Mouse (Mus musculus) forebrain, postnatal 0 days (tissue): Measurements from ENCODE around the gene Gm49368. TPM values are rescaled to one million over a fixed set of nuclear protein-coding genes. Genes with fewer than 3 reads are reported as not detected.

Experiments used
- ATAC-seq: fragments of 200-750 bp; cut with Nextera tagmentation; 2 replicates; pipeline ENCODE4 v1.8.0; 2017; ENCODE audit warnings: mild to moderate bottlenecking, moderate library complexity
- DNase-seq: peaks from one replicate; pipeline ENCODE4 v3.0.0-alpha.2; 2015
- H3K27ac ChIP-seq: fragments of 300-500 bp; sonication (generic); 2 replicates; pipeline ENCODE4 v1.5.1; 2014; ENCODE audit warnings: low read depth, mild to moderate bottlenecking, antibody characterized with exemption, low read length, moderate library complexity, mixed read lengths
- H3K27me3 ChIP-seq: fragments of 300-500 bp; sonication (generic); 2 replicates; pipeline ENCODE4 v1.6.1; 2014; ENCODE audit warnings: mild to moderate bottlenecking, low read length, mixed read lengths; ENCODE audit not compliant: insufficient read depth
- H3K36me3 ChIP-seq: fragments of 300-500 bp; sonication (generic); 2 replicates; pipeline ENCODE4 v1.6.1; 2014; ENCODE audit warnings: mild to moderate bottlenecking, moderate library complexity; ENCODE audit not compliant: insufficient read depth
- H3K4me1 ChIP-seq: fragments of 300-500 bp; sonication (generic); 2 replicates; pipeline ENCODE4 v1.6.1; 2014; ENCODE audit warnings: antibody characterized with exemption; ENCODE audit not compliant: insufficient read depth
- H3K4me2 ChIP-seq: fragments of 300-500 bp; sonication (generic); 2 replicates; pipeline ENCODE4 v1.6.1; 2014; ENCODE audit warnings: low read depth, mild to moderate bottlenecking, moderate library complexity
- H3K4me3 ChIP-seq: fragments of 300-500 bp; sonication (generic); 2 replicates; pipeline ENCODE4 v1.5.1; 2014; ENCODE audit warnings: low read depth, low read length, mixed read lengths
- H3K9ac ChIP-seq: fragments of 300-500 bp; sonication (generic); 2 replicates; pipeline ENCODE4 v1.6.1; 2014; ENCODE audit warnings: mild to moderate bottlenecking
- H3K9me3 ChIP-seq: fragments of 300-500 bp; sonication (generic); 2 replicates; pipeline ENCODE4 v1.6.1; 2016; ENCODE audit warnings: low read length
- CTCF ChIP-seq: sonication (generic); IDR thresholded peaks from 2 replicates; pipeline ENCODE4 v1.5.1; 2016; ENCODE audit warnings: antibody characterized with exemption, control low read depth, low read depth
- WGBS: fragments of 180-500 bp; shearing (Covaris S2); extraction: QIAGEN DNeasy Blood & Tissue Kit; methylation state at CpG from one replicate; pipeline ENCODE4 v1.1.7; 2014; 5-methylcytosine and 5-hydroxymethylcytosine counted together
- polyA plus RNA-seq: library from polyadenylated mRNA; unstranded; fragments of >200 nt; fragmentation: Nextera tagmentation; extraction: Ambion mirVana; gene quantifications from 2 replicates; pipeline ENCODE4 v1.2.1, GENCODE M21; 2015
- total RNA-seq: library from RNA; depleted of rRNA; stranded (reverse); fragments of >200 nt; gene quantifications from 2 replicates; pipeline ENCODE4 v1.2.3, GENCODE M21; 2014

Gm49368 gene
- total and polyA plus RNA-seq, 2 experiments from 2014 or later = not detected

DNA sequence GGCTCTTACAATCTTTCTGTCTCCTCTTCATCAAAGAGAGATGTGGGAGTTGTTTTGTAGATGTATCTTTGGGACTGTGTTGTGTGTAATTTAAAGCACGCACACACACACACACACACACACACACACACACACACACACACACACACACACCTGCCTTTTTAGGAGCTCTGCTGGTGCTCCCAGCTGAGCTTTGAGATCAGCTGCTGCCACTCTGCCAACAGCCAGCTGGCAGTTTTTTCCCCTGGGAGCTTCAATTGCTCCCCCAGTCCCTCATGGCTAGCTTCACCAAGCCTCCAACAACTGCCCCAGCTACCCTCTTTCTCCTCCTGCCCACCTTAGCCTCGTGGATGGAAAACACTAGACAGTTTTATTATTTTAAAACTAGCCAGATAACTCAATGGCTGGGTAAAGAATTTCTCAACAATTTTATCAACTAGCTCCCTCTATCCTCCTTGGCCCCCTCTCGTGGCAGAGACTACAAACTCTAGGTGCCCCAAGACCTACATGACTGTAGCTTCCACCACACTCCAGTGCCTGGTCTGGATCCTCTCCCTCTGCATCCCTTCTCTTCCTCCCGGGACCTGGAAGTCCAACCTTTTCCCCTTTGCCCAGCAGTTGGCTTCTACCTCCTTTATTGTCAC lies 18.2 kb upstream of the Gm49368 start:
- no peak for ATAC-seq
- 69% methylated on average over 4 of the region's 4 CpGs for WGBS

DNA sequence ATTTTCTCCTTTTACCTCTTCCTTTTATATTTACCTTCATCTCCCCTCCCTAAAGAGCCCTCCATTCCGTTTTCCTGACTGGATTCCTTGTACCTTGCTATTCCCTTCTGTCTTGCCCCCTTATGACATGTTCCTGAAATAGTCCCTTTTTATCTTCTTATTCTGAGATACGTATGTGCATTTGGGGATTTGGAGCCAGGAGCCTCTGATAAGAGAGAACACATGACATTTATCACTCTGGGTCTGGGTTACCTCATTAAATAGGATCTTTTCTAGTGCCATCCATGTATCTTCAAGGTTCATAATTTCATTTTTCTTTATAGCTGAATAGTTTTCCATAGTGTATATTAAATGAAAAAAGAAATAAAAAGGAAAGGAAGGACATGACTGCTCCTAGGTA lies 16.8 kb upstream of the Gm49368 start:
- H3K36me3 ChIP-seq = no peaks in the 10 kb centered on the region
- WGBS = 66% methylated on average over 2 of the region's 2 CpGs
- no peak overlapping the region for H3K27ac ChIP-seq
- no peak overlapping the region for H3K4me2 ChIP-seq
- ATAC-seq (no peak), DNase-seq (no peak)
- no peaks in the 10 kb centered on the region for H3K9me3 ChIP-seq
- H3K9ac ChIP-seq = no peak overlapping the region
- no peaks in the 10 kb centered on the region for H3K4me1 ChIP-seq
- no peak for TF ChIP-seq CTCF
- no peak overlapping the region for H3K4me3 ChIP-seq
- H3K27me3 ChIP-seq = no peaks in the 10 kb centered on the region

More for the DNA sequence above, 18.2 kb upstream of the Gm49368 start:
- no peaks in the 10 kb centered on the region for H3K4me1 ChIP-seq
- DNase-seq = no peak
- H3K9me3 ChIP-seq = no peaks in the 10 kb centered on the region
- H3K9ac ChIP-seq = no peak overlapping the region
- no peak for TF ChIP-seq CTCF
- no peaks in the 10 kb centered on the region for H3K27me3 ChIP-seq
- no peak overlapping the region for H3K4me3 ChIP-seq
- no peak overlapping the region for H3K4me2 ChIP-seq
- H3K27ac ChIP-seq = no peak overlapping the region
- H3K36me3 ChIP-seq = no peaks in the 10 kb centered on the region

DNA sequence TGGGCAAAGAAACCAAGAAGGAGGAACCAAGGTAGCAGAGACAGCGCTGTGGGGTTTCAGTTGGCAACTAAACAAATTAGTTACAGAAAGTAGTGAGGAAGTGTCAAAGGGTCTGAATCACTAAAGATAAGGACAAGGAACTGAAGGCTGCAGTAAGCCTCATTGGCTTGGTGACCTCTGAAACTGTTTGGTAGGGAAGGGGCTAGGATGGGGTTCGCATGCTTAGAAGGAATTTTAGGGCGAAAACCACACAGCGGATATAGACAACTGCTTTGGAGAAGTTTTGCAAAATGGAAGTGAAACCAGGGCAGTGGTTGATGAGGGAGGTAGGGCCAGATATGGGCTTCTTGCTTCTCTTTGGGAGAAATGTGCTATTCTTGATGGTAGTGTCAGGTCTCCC lies 13.7 kb upstream of the Gm49368 start:
- 97% methylated on average over 4 of the region's 4 CpGs for WGBS
- Histone ChIP-seq H3K9ac (no peak overlapping the region), H3K36me3 (no peaks in the 10 kb centered on the region), H3K9me3 (no peaks in the 10 kb centered on the region), H3K4me3 (no peak overlapping the region), H3K4me1 (no peaks in the 10 kb centered on the region), H3K27me3 (no peaks in the 10 kb centered on the region), H3K4me2 (no peak overlapping the region), H3K27ac (no peak overlapping the region)
- no peak for TF ChIP-seq CTCF
- no peak for DNase-seq
- no peak for ATAC-seq

DNA sequence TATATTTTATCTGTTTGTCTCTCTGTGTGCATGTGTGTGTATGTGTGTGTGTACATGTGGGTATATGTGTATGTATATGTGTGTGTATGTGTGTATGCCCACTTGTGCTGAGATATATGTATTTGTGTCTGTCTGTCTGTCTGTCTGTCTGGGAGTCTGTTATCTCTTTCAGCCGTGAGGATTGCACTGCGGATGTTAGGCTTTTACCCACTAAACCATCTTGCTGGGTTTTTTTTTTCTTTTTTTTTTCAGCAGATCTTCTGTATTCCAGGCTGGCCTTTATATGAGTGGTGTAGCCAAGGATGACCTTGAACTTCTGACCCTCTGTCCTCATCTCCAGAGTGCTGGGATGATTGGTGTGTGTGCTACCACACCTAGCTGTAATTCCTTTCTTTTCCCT lies 13.2 kb upstream of the Gm49368 start:
- Histone ChIP-seq H3K4me3 (no peak overlapping the region), H3K4me1 (no peaks in the 10 kb centered on the region), H3K4me2 (no peak overlapping the region), H3K27me3 (no peaks in the 10 kb centered on the region), H3K9ac (no peak overlapping the region), H3K9me3 (no peaks in the 10 kb centered on the region), H3K36me3 (no peaks in the 10 kb centered on the region), H3K27ac (no peak overlapping the region)
- no peak for TF ChIP-seq CTCF
- 95% methylated on average over 2 of the region's 2 CpGs for WGBS
- no peak for ATAC-seq
- DNase-seq = no peak

DNA sequence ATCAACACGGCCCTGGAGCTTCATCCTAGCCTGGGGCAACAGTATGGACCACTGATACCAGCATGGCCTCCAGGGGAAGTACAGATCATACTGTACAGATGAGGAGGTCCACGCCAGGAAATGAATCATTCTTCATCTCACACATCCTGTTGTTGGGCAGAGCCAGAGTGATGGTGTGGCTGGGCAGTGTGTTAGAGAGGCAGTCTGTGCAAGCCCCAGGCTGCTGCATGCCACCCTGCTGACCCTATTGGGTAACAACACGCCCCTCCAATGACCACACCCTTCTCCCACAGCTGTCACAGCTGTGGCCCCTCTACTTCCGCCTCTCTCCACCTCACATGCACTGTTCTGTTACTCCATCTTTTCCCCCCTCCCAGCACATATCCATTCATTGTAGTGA lies 11.7 kb upstream of the Gm49368 start:
- ATAC-seq (no peak), DNase-seq (no peak)
- Histone ChIP-seq H3K9me3 (no peaks in the 10 kb centered on the region), H3K27ac (no peak overlapping the region), H3K27me3 (no peaks in the 10 kb centered on the region), H3K4me2 (no peak overlapping the region), H3K4me3 (no peak overlapping the region), H3K36me3 (no peaks in the 10 kb centered on the region), H3K4me1 (no peaks in the 10 kb centered on the region), H3K9ac (no peak overlapping the region)
- WGBS = 70% methylated on average over 4 of the region's 4 CpGs
- no peak for TF ChIP-seq CTCF

DNA sequence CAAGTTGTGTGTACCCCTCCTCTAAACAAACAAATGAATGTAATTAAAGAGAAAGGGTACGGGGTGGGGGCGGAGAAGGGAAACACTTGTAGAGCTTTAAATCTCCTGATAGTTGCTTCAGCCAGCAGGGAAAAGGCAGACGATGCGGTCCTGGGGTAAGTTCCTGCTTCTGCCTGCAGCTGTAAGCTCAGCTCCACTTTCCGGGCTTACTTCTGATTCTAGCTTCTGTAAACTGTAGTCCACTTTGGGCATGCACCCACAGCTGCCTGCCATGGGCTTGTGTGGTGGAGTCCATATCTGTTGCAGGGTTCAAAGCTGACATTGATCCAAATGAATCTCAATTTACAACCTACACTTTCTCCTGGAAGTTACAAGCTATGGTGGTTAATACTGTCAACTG lies 9.4 kb upstream of the Gm49368 start:
- 85% methylated on average over 5 of the region's 5 CpGs for WGBS
- DNase-seq = no peak

DNA sequence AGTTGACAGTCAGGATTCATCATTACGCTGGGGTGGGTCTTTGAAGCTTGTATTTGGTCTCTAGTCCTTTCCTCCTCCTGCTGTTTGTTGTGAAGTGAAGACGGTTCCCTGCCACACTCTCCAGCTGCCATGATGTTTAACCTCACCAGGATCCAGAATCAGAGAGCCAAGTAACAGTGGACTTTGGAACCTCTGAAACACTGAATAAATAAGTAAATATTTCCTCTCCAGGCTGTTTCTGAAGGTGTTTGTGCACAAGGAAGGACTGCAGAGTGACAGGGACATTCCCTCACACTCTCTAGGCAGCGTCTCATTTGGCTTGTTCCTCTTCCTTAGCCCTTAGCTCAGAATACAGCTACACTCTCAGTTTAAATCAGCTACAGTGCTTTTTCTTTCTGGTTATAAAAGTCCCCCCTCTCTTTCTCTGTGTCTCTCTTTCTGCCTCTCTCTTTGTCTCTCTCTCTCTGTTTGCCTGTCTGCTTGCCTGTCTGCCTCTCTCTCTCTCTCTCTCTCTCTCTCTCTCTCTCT lies 5.5 kb upstream of the Gm49368 start:
- Histone ChIP-seq H3K4me2 (no peak overlapping the region), H3K9ac (no peak overlapping the region), H3K9me3 (no peaks in the 10 kb centered on the region), H3K27ac (no peak overlapping the region), H3K4me3 (no peak overlapping the region), H3K36me3 (no peaks in the 10 kb centered on the region), H3K27me3 (no peaks in the 10 kb centered on the region), H3K4me1 (no peaks in the 10 kb centered on the region)
- TF ChIP-seq CTCF = no peak
- WGBS = 67% methylated on average over 3 of the region's 3 CpGs
- ATAC-seq (no peak), DNase-seq (no peak)

More for the DNA sequence above, 9.4 kb upstream of the Gm49368 start:
- Histone ChIP-seq H3K36me3 (no peaks in the 10 kb centered on the region), H3K9me3 (no peaks in the 10 kb centered on the region), H3K4me1 (no peaks in the 10 kb centered on the region), H3K27ac (no peak overlapping the region), H3K4me3 (no peak overlapping the region), H3K9ac (no peak overlapping the region), H3K4me2 (no peak overlapping the region), H3K27me3 (no peaks in the 10 kb centered on the region)
- ATAC-seq = no peak
- TF ChIP-seq CTCF = no peak
